Mouse (Mus musculus) megakaryocyte, embryonic 14.5 days (primary cell): ENCODE data around the gene St6gal1.

Source experiments
- FLI1 ChIP-seq: IDR thresholded peaks from 2 replicates; pipeline ENCODE4 v1.6.1; 2012; ENCODE audit warnings: low read length, inconsistent platforms, mixed read lengths
- GATA1 ChIP-seq: IDR thresholded peaks from 3 replicates; pipeline ENCODE4 v1.6.1; 2012; ENCODE audit warnings: mixed read lengths, low read length, inconsistent platforms, borderline replicate concordance

GRCm38 (mm10) chr16:23228486-23228885 is 3.9 kb downstream of the St6gal1 start:
- TF ChIP-seq FLI1, result no peak
- TF ChIP-seq GATA1, result no peak
